Mouse (Mus musculus) bone marrow, adult 2 months (tissue): ENCODE results near the gene Tent4a.

Experiments
- CTCF ChIP-seq: fragments of 200-500 bp; IDR thresholded peaks from 2 replicates; pipeline ENCODE4 v1.5.1; 2011; ENCODE audit warnings: low read length, control low read depth; ENCODE audit not compliant: control insufficient read depth, insufficient read depth
- POLR2A ChIP-seq: fragments of 200-500 bp; IDR thresholded peaks from 2 replicates; pipeline ENCODE4 v1.6.1; 2011; ENCODE audit warnings: low read depth, mild to moderate bottlenecking, control low read depth, low read length, borderline replicate concordance; ENCODE audit not compliant: control insufficient read depth

GRCm38 (mm10) chr13:69502157-69502750, 32.2 kb downstream of the Tent4a start:
- TF ChIP-seq POLR2A (no peak), CTCF (no peak)
